Mouse (Mus musculus) limb, embryonic 14.5 days (tissue): ENCODE measurements around the gene Chrm4. TPM values are rescaled to one million over a fixed set of nuclear protein-coding genes. Genes with fewer than 3 reads are reported as not detected.

Experiments used
- ATAC-seq: fragments of 200-750 bp; cut with Nextera tagmentation; 2 replicates; pipeline ENCODE4 v1.8.0; 2017; ENCODE audit warnings: low read depth, moderate number of reproducible peaks, moderate TSS enrichment; ENCODE audit not compliant: low FRiP score
- DNase-seq: peaks from one replicate; pipeline ENCODE4 v3.0.0-alpha.2; 2015; ENCODE audit warnings: low spot score
- H3K27ac ChIP-seq: fragments of 300-500 bp; sonication (generic); replicated peaks from 2 replicates; pipeline ENCODE4 v1.5.1; 2014; ENCODE audit warnings: low read depth, mild to moderate bottlenecking, low read length, moderate library complexity, mixed read lengths
- H3K27me3 ChIP-seq: fragments of 300-500 bp; sonication (generic); 2 replicates; pipeline ENCODE4 v1.6.1; 2014; ENCODE audit warnings: low read length, mixed read lengths; ENCODE audit not compliant: control insufficient read depth, insufficient read depth
- H3K36me3 ChIP-seq: fragments of 300-500 bp; sonication (generic); 2 replicates; pipeline ENCODE4 v1.6.1; 2014; ENCODE audit warnings: mild to moderate bottlenecking, low read length, moderate library complexity, mixed read lengths; ENCODE audit not compliant: control insufficient read depth, insufficient read depth
- H3K4me1 ChIP-seq: fragments of 300-500 bp; sonication (generic); 2 replicates; pipeline ENCODE4 v1.6.1; 2014; ENCODE audit warnings: antibody characterized with exemption, low read length, mixed read lengths; ENCODE audit not compliant: control insufficient read depth, insufficient read depth
- H3K4me2 ChIP-seq: fragments of 300-500 bp; sonication (generic); replicated peaks from 2 replicates; pipeline ENCODE4 v1.6.1; 2014; ENCODE audit warnings: low read depth, mild to moderate bottlenecking, low read length, moderate library complexity; ENCODE audit not compliant: severe bottlenecking
- H3K4me3 ChIP-seq: fragments of 300-500 bp; sonication (generic); replicated peaks from 2 replicates; pipeline ENCODE4 v1.5.1; 2014; ENCODE audit warnings: low read length
- H3K9ac ChIP-seq: fragments of 300-500 bp; sonication (generic); 2 replicates; pipeline ENCODE4 v1.6.1; 2014; ENCODE audit warnings: mild to moderate bottlenecking, low read depth, low read length, moderate library complexity; ENCODE audit not compliant: severe bottlenecking
- H3K9me3 ChIP-seq: fragments of 300-500 bp; sonication (generic); 2 replicates; pipeline ENCODE4 v1.6.1; 2016; ENCODE audit warnings: low read length; ENCODE audit not compliant: control insufficient read depth
- POLR2A ChIP-seq: fragments of 200-500 bp; IDR thresholded peaks from 2 replicates; pipeline ENCODE4 v1.8.0; 2012; ENCODE audit warnings: inconsistent platforms, mild to moderate bottlenecking, moderate library complexity, borderline replicate concordance; ENCODE audit not compliant: insufficient read depth, insufficient read length; ENCODE audit errors: extremely low read depth
- WGBS: fragments of 180-500 bp; shearing (Covaris S2); extraction: QIAGEN DNeasy Blood & Tissue Kit; methylation state at CpG from one replicate; pipeline ENCODE4 v1.1.7; 2014; 5-methylcytosine and 5-hydroxymethylcytosine counted together
- polyA plus RNA-seq, 2 experiments: library from polyadenylated mRNA; depleted of rRNA in 1 of 2; stranded (reverse) in 1 of 2; unstranded in 1 of 2; fragments of >200 nt; fragmentation: Nextera tagmentation in 1 of 2; extraction: Ambion mirVana in 1 of 2; gene quantifications; 2 replicates each; pipeline versions ENCODE4 v1.2.1 to v1.2.3; 2012 to 2014

The Chrm4 gene
- polyA plus RNA-seq, 2 experiments = 0.17 to 0.47 TPM

DNA sequence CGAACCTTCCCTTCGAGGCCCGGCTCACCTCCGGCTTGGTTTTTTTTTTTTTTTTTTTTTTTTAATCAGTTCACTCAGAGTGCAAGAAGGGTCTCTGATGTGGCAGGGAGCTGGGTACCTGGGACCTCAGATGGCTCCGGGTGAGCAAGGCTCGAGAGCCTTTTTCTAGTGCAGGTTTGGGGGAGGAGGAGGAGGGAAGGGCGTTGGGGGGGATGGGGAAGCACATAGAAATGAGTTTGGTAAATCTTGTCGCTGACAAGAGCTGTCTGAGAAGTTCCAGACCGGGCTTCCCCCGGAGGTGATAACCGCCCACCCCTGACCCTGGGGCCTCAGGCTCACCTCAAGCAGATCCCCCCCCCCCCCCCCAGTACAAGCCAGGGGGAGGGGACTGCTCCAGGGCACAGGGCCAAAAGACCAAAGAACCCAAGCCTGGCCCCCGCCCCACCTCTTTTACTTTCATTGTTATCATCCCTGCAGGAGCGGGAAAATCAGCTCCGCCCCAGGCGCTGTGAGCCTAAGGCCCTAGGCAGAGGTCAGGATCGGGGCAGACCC, 5.2 kb downstream of the Chrm4 start, which contains the start of gene Mdk:
Gene Mdk, minus strand, starts transcription at position 138 of the 552 bp plus-strand sequence.
- 3% methylated on average over 14 of the region's 16 CpGs for WGBS
- H3K27me3 ChIP-seq = no peaks in the 10 kb centered on the region
- TF ChIP-seq POLR2A = no peak
- peak within 1 kb of the TSS; percentile 99 for H3K27ac ChIP-seq
- peak within 1 kb of the TSS; percentile 81 for H3K4me2 ChIP-seq
- H3K36me3 ChIP-seq = peaks cover 36% of the 10 kb centered on the region
- peaks cover 22% of the 10 kb centered on the region for H3K4me1 ChIP-seq
- DNase-seq = peak; percentile 29
- ATAC-seq = peak; percentile 1; the same call in 1 of the 2 replicates
- peak within 1 kb of the TSS; percentile 73 for H3K4me3 ChIP-seq
- H3K9me3 ChIP-seq = no peaks in the 10 kb centered on the region
- peak within 1 kb of the TSS; percentile 99 for H3K9ac ChIP-seq

DNA sequence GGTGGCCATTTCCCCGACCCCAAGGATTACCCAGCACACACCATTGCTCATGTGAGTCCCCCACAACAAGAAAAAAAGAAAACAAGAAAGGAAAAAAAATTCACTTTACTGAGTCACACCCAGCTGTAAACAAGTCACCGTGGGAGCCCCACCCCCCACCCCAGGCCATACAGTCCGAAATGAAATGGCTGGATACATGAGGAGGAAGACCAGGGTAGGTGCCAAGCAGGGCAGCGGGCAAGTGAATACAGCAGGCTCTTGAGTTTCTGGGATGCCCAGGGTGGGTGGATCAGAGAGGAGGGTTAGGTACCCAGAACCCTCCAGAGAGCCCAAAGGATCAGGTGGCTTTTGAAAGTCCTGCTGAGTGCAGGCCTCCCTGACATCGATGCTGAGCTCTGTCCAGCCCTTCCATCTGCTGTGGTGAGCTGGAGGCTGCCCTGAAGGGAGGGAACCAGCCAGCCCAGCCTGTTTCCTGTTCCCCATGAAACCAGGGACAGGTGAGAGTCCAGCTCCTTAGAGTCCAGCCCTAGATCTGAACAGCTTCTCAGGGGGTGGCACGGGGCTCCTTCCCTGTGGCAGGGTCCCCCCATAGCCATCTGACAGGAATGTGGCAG, 5.8 kb downstream of the Chrm4 start:
- Histone ChIP-seq H3K9me3 (no peaks in the 10 kb centered on the region), H3K27me3 (no peaks in the 10 kb centered on the region), H3K4me3 (0 out of 2 replicates have a peak overlapping the region, but pooled peaks have one; percentile 73), H3K4me2 (peak overlapping the region; percentile 81), H3K27ac (peak overlapping the region; percentile 99; the same call in 1 of the 2 replicates), H3K4me1 (peaks cover 22% of the 10 kb centered on the region), H3K9ac (peak overlapping the region; percentile 99; the same call in 1 of the 2 replicates), H3K36me3 (peaks cover 42% of the 10 kb centered on the region)
- TF ChIP-seq POLR2A = no peak
- WGBS = 16% methylated on average over 6 of the region's 6 CpGs
- DNase-seq (no peak), ATAC-seq (no peak)

DNA sequence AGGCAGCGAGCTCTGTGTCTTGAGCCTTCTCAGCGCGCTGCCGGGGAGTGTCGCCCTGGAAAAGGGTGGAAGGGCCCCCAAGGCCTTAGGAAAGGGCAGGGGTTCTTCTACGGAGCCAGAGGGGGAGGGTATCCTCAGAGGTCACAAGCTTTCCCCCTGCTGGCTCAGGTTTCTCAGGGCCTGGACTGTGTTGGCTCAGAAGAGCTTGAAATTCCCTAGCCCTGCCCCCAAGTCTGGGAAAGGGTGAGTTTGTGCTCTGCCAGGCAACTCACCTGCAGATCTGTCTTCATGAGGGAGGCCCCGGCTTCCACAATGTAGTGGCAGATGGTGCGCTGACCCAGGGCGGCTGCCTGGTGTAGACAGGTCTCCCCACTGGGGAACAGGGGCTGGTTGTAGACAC, 6.4 kb downstream of the Chrm4 start:
- no peak for TF ChIP-seq POLR2A
- Histone ChIP-seq H3K4me2 (no peak overlapping the region), H3K4me3 (no peak overlapping the region), H3K9me3 (no peaks in the 10 kb centered on the region), H3K27me3 (no peaks in the 10 kb centered on the region), H3K9ac (no peak overlapping the region), H3K36me3 (peaks cover 48% of the 10 kb centered on the region), H3K4me1 (peaks cover 22% of the 10 kb centered on the region), H3K27ac (no peak overlapping the region)
- no peak for ATAC-seq
- 21% methylated on average over 9 of the region's 9 CpGs for WGBS
- no peak for DNase-seq

DNA sequence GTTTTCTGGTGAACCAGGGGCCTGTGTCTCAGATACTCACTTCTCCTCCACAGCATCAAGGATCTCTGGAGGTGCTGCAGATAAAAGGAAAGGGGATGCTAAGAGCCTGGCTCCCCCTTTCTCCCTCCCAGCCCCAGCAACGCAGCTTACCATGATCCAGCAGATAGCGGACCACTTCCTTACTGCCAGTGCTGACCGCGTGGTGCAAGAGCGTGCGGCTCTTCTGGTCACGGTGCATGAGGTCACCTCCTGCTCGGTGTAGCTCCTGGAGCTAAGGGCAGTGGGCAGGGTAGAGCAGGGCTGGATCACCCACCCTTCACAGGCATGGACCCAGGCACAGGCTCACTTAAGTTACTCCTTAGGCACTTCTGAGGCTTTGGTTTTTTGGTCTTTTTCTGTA, 7.0 kb downstream of the Chrm4 start:
- H3K4me2 ChIP-seq = no peak overlapping the region
- no peak overlapping the region for H3K9ac ChIP-seq
- ATAC-seq (no peak), DNase-seq (no peak)
- H3K4me1 ChIP-seq = peaks cover 22% of the 10 kb centered on the region
- H3K9me3 ChIP-seq = no peaks in the 10 kb centered on the region
- TF ChIP-seq POLR2A = no peak
- no peak overlapping the region for H3K27ac ChIP-seq
- H3K36me3 ChIP-seq = peaks cover 53% of the 10 kb centered on the region
- H3K4me3 ChIP-seq = no peak overlapping the region
- 41% methylated on average over 8 of the region's 8 CpGs for WGBS
- H3K27me3 ChIP-seq = no peaks in the 10 kb centered on the region

DNA sequence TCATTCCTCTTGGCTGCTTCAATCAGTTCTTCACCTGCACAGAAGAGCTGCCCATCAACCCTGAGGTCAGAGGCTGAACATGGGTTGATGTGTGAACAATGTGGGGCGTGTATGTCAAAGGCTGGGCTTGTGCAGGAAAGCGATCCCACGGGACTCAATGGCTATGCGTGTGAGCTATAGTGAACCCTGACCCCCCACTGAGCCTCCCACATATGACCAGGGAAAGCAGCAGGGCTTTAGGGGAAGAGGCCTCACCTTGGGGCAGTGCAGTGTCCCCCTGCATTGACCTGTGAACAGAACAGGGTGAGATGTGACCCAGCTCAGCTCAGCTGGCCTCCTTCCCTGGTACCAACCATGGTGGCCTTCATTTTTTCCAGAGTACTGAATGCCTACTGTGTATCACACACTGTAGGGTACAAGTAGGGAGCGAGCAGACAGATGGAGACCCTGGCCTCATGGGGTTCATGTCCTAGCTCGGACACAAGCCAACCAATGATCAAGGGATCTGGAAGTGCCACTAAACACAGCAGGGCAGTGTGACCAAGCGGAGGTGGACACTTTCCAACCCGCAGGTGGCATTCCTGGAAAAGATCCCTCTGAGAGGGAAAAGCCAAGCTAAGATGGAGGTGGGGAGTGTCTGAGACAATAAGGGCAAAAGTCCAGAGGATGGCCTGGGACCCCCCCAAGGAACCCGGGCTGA, 7.9 kb downstream of the Chrm4 start:
- H3K36me3 ChIP-seq = peaks cover 57% of the 10 kb centered on the region
- TF ChIP-seq POLR2A = no peak
- ATAC-seq = no peak

More for the DNA sequence above, 7.9 kb downstream of the Chrm4 start:
- no peak overlapping the region for H3K9ac ChIP-seq
- H3K4me1 ChIP-seq = peaks cover 18% of the 10 kb centered on the region
- H3K4me3 ChIP-seq = no peak overlapping the region
- no peaks in the 10 kb centered on the region for H3K9me3 ChIP-seq
- H3K27me3 ChIP-seq = no peaks in the 10 kb centered on the region
- 92% methylated on average over 9 of the region's 9 CpGs for WGBS
- no peak overlapping the region for H3K27ac ChIP-seq
- H3K4me2 ChIP-seq = no peak overlapping the region
- no peak for DNase-seq
